Mouse (Mus musculus): ENCODE measurements around the gene Dync1li1. TPM values are rescaled to one million over a fixed set of nuclear protein-coding genes. Genes with fewer than 3 reads are reported as not detected.
"Not testable (repeated sequence)": the region's sequence is repeated elsewhere in the genome, so short reads cannot be mapped to it uniquely, and the experiment has no call there.

Gene Dync1li1
- polyA plus RNA-seq, 1 experiment from 2014 or later: 151 TPM

DNA sequence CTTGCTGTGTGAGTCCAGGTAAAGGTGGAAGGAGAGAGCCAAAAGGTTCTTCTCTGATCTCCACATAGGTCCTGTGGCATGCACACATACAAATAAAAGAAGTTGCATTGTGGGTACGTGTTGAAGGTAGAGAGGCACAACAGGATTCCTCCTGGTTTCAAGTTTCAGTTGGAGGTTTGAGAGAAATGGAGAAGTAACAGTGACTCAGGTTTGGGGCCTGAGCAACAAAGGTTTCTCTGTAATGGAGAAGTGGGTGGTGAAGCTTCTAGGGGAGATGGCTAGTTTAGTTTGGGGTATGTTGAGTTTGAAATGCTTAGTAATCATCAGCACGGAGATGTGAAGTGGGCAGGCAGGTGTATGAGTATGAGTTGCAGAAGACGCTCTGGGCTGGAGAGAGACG lies 6.4 kb upstream of the Dync1li1 start:
- no peaks in the 10 kb centered on the region for H3K9me3 ChIP-seq
- H3K9ac ChIP-seq: no peak overlapping the region
- H3K36me3 ChIP-seq: no peaks in the 10 kb centered on the region
- no peak for ATAC-seq (ENCODE audit: low read depth)
- no peak overlapping the region for H3K27ac ChIP-seq (replicated peaks)
- WGBS: 85% methylated on average over 4 of the region's 4 CpGs
- no peak overlapping the region for H3K4me2 ChIP-seq
- H3K4me3 ChIP-seq: no peak overlapping the region
- H3K4me1 ChIP-seq (replicated peaks): 0 out of 2 replicates have a peak, but pooled peaks cover under 1% of the 10 kb centered on the region
- H3K27me3 ChIP-seq: no peaks in the 10 kb centered on the region

DNA sequence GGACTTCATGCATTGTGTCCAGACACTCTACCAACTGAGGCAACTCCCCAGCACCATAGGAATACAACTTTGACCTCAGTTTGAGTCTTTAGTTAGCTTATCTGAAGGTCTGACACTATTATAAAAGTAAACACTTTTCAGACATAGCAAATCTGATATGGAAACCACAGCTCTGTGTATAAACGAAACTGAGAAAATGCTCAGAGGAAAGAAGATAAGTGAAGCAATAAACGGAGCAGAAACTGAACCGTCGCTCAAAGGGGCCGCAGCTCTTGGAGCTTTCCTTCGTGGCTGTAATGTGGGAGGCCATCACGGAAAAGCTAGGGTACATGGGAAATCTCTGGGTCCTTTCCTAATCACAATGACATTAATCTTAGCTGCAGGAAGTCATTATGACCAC lies 2.3 kb upstream of the Dync1li1 start:
- ATAC-seq (ENCODE audit: low read depth): no peak
- peaks cover 25% of the 10 kb centered on the region for H3K4me1 ChIP-seq (replicated peaks)
- H3K36me3 ChIP-seq: peaks cover 3% of the 10 kb centered on the region; the same call in 1 of the 2 replicates
- H3K4me3 ChIP-seq: no peak overlapping the region
- no peak overlapping the region for H3K4me2 ChIP-seq
- WGBS: 91% methylated on average over 7 of the region's 7 CpGs
- H3K9ac ChIP-seq: no peak overlapping the region
- H3K27ac ChIP-seq (replicated peaks): no peak overlapping the region
- no peaks in the 10 kb centered on the region for H3K9me3 ChIP-seq
- H3K27me3 ChIP-seq: no peaks in the 10 kb centered on the region

DNA sequence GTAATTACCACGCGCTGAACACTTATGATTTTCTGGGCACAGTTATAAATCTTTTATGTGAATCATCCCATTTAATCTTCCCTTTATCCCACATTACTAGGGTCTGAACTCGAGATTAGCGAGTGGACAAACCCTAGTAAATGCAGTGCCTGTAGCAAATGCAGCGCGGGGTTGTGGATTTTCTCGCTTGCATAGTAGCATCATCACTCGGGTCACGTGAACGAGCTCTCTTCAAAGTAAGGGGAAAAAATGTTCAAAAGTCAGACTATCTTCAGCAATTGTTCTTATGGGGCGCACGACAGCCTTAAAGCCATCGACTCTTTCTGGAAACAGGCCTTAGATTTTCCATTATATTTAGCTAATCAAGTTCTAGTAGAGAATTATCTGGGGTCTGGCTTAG lies 951 bp upstream of the Dync1li1 start:
- Histone ChIP-seq H3K9me3 (no peaks in the 10 kb centered on the region), H3K27me3 (no peaks in the 10 kb centered on the region), H3K4me3 (peak overlapping the region; percentile 99), H3K4me1 (replicated peaks) (peaks cover 35% of the 10 kb centered on the region), H3K27ac (replicated peaks) (peak overlapping the region; percentile 98), H3K4me2 (peak overlapping the region; percentile 76), H3K9ac (peak overlapping the region; percentile 96), H3K36me3 (peaks cover 16% of the 10 kb centered on the region)
- 76% methylated on average over 13 of the region's 13 CpGs for WGBS
- no peak for ATAC-seq (ENCODE audit: low read depth)

GRCm38 (mm10) chr9:114688953-114689407 lies 390 bp downstream of the Dync1li1 start:
- Histone ChIP-seq H3K36me3 (peaks cover 28% of the 10 kb centered on the region), H3K9me3 (no peaks in the 10 kb centered on the region), H3K4me2 (peak overlapping the region; percentile 76), H3K27ac (replicated peaks) (peak overlapping the region; percentile 98), H3K27me3 (no peaks in the 10 kb centered on the region), H3K4me3 (peak overlapping the region; percentile 99), H3K9ac (peak overlapping the region; percentile 96), H3K4me1 (replicated peaks) (peaks cover 39% of the 10 kb centered on the region)
- WGBS: under 1% methylated on average over 50 of the region's 50 CpGs
- ATAC-seq (ENCODE audit: low read depth): peak; percentile 70

DNA sequence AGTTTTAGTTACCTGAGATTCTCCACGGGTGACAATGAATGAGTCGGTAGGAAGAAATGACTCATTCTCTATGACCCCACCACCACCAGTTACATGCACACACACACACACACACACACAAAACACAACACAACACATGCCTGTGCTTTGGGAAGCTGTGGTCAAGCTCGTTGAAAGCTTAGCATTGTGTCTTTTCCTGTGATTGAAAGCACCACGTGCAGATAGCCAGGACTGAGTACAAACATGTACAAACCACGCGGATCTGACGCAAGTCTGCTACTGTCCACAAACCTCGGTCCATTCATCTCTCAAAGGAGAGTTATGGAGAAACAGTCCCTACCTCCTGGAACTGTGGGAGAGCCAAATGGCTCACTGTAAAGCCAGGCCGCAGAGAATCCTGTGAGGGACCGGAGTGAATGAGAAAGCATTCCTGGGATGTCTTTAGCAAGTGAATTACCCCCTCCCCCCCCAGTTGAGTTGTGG lies 1.6 kb downstream of the Dync1li1 start:
- peaks cover 39% of the 10 kb centered on the region for H3K4me1 ChIP-seq (replicated peaks)
- H3K27ac ChIP-seq (replicated peaks): peak overlapping the region; percentile 98
- 5% methylated on average over 10 of the region's 10 CpGs for WGBS
- peak overlapping the region; percentile 76 for H3K4me2 ChIP-seq
- no peaks in the 10 kb centered on the region for H3K27me3 ChIP-seq
- peak overlapping the region; percentile 96 for H3K9ac ChIP-seq
- H3K9me3 ChIP-seq: no peaks in the 10 kb centered on the region
- no peak for ATAC-seq (ENCODE audit: low read depth)
- peak overlapping the region; percentile 99 for H3K4me3 ChIP-seq
- peaks cover 40% of the 10 kb centered on the region for H3K36me3 ChIP-seq

DNA sequence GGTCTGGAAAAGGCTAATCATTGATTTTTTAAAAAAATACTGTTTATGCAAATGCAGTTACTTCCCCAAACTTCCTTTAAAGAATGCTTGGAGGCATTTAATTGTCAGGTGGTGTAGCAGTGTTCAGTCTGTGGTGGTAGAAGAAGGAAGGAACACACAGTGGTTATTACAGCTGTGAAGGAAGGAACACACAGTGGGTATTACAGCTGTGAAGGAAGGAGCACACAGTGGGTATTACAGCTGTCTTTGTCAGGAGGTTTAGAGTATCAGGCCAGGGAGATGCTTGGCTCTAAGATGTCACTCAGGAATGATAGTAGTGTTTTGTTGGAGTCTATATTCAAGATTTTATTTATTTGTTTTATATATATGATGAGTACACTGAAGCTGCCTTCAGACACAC lies 2.5 kb downstream of the Dync1li1 start:
- Histone ChIP-seq H3K27me3 (no peaks in the 10 kb centered on the region), H3K9me3 (no peaks in the 10 kb centered on the region), H3K36me3 (peaks cover 42% of the 10 kb centered on the region), H3K27ac (replicated peaks) (no peak overlapping the region), H3K4me3 (no peak overlapping the region), H3K4me1 (replicated peaks) (peaks cover 39% of the 10 kb centered on the region), H3K9ac (no peak overlapping the region), H3K4me2 (peak overlapping the region; percentile 76)
- no peak for ATAC-seq (ENCODE audit: low read depth)

- H3K36me3 ChIP-seq: peaks cover 63% of the 10 kb centered on the region
- ATAC-seq (ENCODE audit: low read depth); H3K9me3 ChIP-seq; H3K27ac ChIP-seq (replicated peaks); H3K9ac ChIP-seq; H3K27me3 ChIP-seq; H3K4me3 ChIP-seq; H3K4me2 ChIP-seq: not testable (repeated sequence)
- 93% methylated on average over 8 of the region's 8 CpGs for WGBS
- H3K4me1 ChIP-seq (replicated peaks): peaks cover 30% of the 10 kb centered on the region
Measured at GRCm38 (mm10) chr9:114695662-114696061, 7.1 kb downstream of the Dync1li1 start.

DNA sequence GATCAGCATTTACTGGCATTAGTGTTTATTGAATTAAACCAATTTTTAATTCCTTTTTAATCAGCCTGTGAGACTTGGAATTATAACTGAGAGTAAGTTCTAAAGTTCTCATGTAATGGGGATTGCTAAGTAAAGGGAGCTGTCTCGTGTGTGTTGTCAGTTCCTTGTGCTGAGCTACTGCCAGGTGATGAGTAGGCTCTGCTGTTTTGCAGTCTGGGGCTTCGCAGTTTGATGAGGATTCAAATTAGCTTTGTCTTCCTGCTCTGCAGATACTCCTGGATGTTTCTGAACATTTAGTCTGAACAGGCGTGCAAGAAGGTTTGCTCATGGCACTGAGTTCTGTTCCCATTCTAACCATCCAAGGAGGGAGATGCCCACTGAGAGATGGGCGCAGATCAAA lies 8.5 kb downstream of the Dync1li1 start:
- Histone ChIP-seq H3K4me3 (no peak overlapping the region), H3K9ac (no peak overlapping the region), H3K4me2 (no peak overlapping the region), H3K9me3 (no peaks in the 10 kb centered on the region), H3K36me3 (peaks cover 58% of the 10 kb centered on the region), H3K4me1 (replicated peaks) (0 out of 2 replicates have a peak, but pooled peaks cover 19% of the 10 kb centered on the region), H3K27ac (replicated peaks) (no peak overlapping the region), H3K27me3 (no peaks in the 10 kb centered on the region)
- ATAC-seq (ENCODE audit: low read depth): no peak
- WGBS: 94% methylated on average over 4 of the region's 4 CpGs

- Histone ChIP-seq H3K4me2 (no peak overlapping the region), H3K4me3 (no peak overlapping the region), H3K27me3 (no peaks in the 10 kb centered on the region), H3K4me1 (replicated peaks) (0 out of 2 replicates have a peak, but pooled peaks cover 11% of the 10 kb centered on the region), H3K27ac (replicated peaks) (no peak overlapping the region), H3K36me3 (peaks cover 49% of the 10 kb centered on the region), H3K9ac (no peak overlapping the region), H3K9me3 (no peaks in the 10 kb centered on the region)
- ATAC-seq (ENCODE audit: low read depth): no peak
- 87% methylated on average over 5 of the region's 5 CpGs for WGBS
Measured at GRCm38 (mm10) chr9:114697926-114698325, 9.3 kb downstream of the Dync1li1 start.

GRCm38 (mm10) chr9:114699262-114699661 lies 10.7 kb downstream of the Dync1li1 start:
- 0 out of 2 replicates have a peak, but pooled peaks cover 10% of the 10 kb centered on the region for H3K4me1 ChIP-seq (replicated peaks)
- no peaks in the 10 kb centered on the region for H3K9me3 ChIP-seq
- no peak overlapping the region for H3K4me2 ChIP-seq
- H3K27me3 ChIP-seq: no peaks in the 10 kb centered on the region
- H3K36me3 ChIP-seq: peaks cover 40% of the 10 kb centered on the region
- no peak for ATAC-seq (ENCODE audit: low read depth)
- H3K27ac ChIP-seq (replicated peaks): no peak overlapping the region
- H3K9ac ChIP-seq: no peak overlapping the region
- 64% methylated on average over 6 of the region's 6 CpGs for WGBS
- H3K4me3 ChIP-seq: no peak overlapping the region

DNA sequence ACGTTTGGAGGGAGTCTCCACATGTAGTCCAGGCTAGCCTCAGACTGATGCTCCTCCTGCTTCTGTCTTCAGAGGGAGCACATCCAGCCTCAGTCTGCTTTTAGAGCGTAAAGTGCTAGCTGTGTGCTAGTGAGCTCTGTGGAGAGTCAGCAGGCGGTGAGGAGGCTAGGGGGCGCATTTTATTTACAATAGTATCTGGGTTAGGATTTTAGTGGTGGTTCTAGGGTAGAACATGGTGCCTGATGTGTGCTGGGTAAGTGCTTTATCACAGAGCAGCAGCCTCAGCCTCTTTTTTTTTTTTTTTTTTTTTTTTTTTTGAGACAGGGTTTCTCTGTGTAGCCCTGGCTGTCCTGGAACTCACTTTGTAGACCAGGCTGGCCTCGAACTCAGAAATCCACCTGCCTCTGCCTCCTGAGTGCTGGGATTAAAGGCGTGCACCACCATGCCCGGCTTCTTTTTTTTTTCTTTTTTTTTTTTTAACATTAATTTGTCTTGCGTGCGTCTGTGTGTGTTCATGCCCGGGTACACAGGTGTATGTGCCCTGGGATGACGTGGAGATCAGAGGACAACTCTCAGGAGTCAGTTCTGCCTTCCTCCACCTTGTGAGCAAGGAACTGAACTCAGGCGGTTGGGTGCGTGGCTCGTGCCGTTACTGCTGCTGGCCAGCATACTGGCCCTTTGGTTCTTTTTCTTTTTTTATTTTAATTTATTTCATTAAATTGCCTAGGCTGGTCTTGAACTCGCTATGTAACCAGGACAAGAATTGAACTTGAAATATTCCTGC lies 11.5 kb downstream of the Dync1li1 start:
- Histone ChIP-seq H3K4me2 (no peak overlapping the region), H3K36me3 (peaks cover 40% of the 10 kb centered on the region), H3K4me3 (no peak overlapping the region), H3K27me3 (no peaks in the 10 kb centered on the region), H3K4me1 (replicated peaks) (0 out of 2 replicates have a peak, but pooled peaks cover 10% of the 10 kb centered on the region), H3K27ac (replicated peaks) (no peak overlapping the region), H3K9ac (no peak overlapping the region), H3K9me3 (no peaks in the 10 kb centered on the region)
- ATAC-seq (ENCODE audit: low read depth): no peak
- WGBS: 94% methylated on average over 15 of the region's 16 CpGs

- Histone ChIP-seq H3K4me1 (replicated peaks) (0 out of 2 replicates have a peak, but pooled peaks cover 10% of the 10 kb centered on the region), H3K9ac (no peak overlapping the region), H3K27ac (replicated peaks) (no peak overlapping the region), H3K4me2 (no peak overlapping the region), H3K27me3 (no peaks in the 10 kb centered on the region), H3K4me3 (no peak overlapping the region), H3K36me3 (peaks cover 46% of the 10 kb centered on the region), H3K9me3 (no peaks in the 10 kb centered on the region)
- ATAC-seq (ENCODE audit: low read depth): no peak
- 95% methylated on average over 2 of the region's 2 CpGs for WGBS
Measured at GRCm38 (mm10) chr9:114701031-114701430, 12.4 kb downstream of the Dync1li1 start.
